Mouse (Mus musculus): Measurements from ENCODE around the gene Rpn2. TPM values are rescaled to one million over a fixed set of nuclear protein-coding genes. Genes with fewer than 3 reads are reported as not detected.

The Rpn2 gene
- polyA plus RNA-seq, 1 experiment from 2014 or later = 359 TPM

- H3K9me3 ChIP-seq (ENCODE audit: low read depth, low read length) = no peaks in the 10 kb centered on the region
- H3K9ac ChIP-seq = no peak overlapping the region
- H3K36me3 ChIP-seq (ENCODE audit: insufficient read depth) = peaks cover 97% of the 10 kb centered on the region
- no peaks in the 10 kb centered on the region for H3K4me1 ChIP-seq (ENCODE audit: insufficient read depth)
- no peak for DNase-seq
- no peak overlapping the region for H3K4me2 ChIP-seq
- 83% methylated on average over 7 of the region's 7 CpGs for WGBS
- H3K27ac ChIP-seq (ENCODE audit: low read depth) = no peak overlapping the region
- no peak for ATAC-seq (ENCODE audit: insufficient read depth)
- H3K27me3 ChIP-seq (ENCODE audit: insufficient read depth, low read length) = no peaks in the 10 kb centered on the region
- TF ChIP-seq CTCF (IDR thresholded peaks at IDR 0.05; ENCODE audit: low read depth) = no peak
- H3K4me3 ChIP-seq (ENCODE audit: low read depth, low read length) = no peak overlapping the region
Observed at GRCm38 (mm10) chr2:157296105-157296689, 17.4 kb downstream of the Rpn2 start.

GRCm38 (mm10) chr2:157300051-157300450, 21.2 kb downstream of the Rpn2 start:
- Histone ChIP-seq H3K9ac (no peak overlapping the region), H3K27me3 (ENCODE audit: insufficient read depth, low read length) (no peaks in the 10 kb centered on the region), H3K4me1 (ENCODE audit: insufficient read depth) (no peaks in the 10 kb centered on the region), H3K27ac (ENCODE audit: low read depth) (no peak overlapping the region), H3K4me3 (ENCODE audit: low read depth, low read length) (no peak overlapping the region), H3K4me2 (no peak overlapping the region), H3K36me3 (ENCODE audit: insufficient read depth) (peaks cover 95% of the 10 kb centered on the region), H3K9me3 (ENCODE audit: low read depth, low read length) (no peaks in the 10 kb centered on the region)
- no peak for TF ChIP-seq CTCF (IDR thresholded peaks at IDR 0.05; ENCODE audit: low read depth)
- WGBS = 91% methylated on average over 6 of the region's 6 CpGs
- ATAC-seq (ENCODE audit: insufficient read depth) (no peak), DNase-seq (no peak)

GRCm38 (mm10) chr2:157303096-157303495, 24.3 kb downstream of the Rpn2 start:
- Histone ChIP-seq H3K4me1 (ENCODE audit: insufficient read depth) (peaks cover 10% of the 10 kb centered on the region), H3K36me3 (ENCODE audit: insufficient read depth) (peaks cover 90% of the 10 kb centered on the region), H3K9ac (no peak overlapping the region), H3K9me3 (ENCODE audit: low read depth, low read length) (no peaks in the 10 kb centered on the region), H3K4me3 (ENCODE audit: low read depth, low read length) (no peak overlapping the region), H3K27me3 (ENCODE audit: insufficient read depth, low read length) (no peaks in the 10 kb centered on the region), H3K4me2 (no peak overlapping the region), H3K27ac (ENCODE audit: low read depth) (no peak overlapping the region)
- 75% methylated on average over 9 of the region's 9 CpGs for WGBS
- TF ChIP-seq CTCF (IDR thresholded peaks at IDR 0.05; ENCODE audit: low read depth) = no peak
- ATAC-seq (ENCODE audit: insufficient read depth) (no peak), DNase-seq (no peak)

- WGBS = 53% methylated on average over 7 of the region's 7 CpGs
- H3K4me2 ChIP-seq = peak overlapping the region; percentile 18; the same call in 1 of the 2 replicates
- DNase-seq = peak; percentile 69
Observed at GRCm38 (mm10) chr2:157306091-157307032, 27.5 kb downstream of the Rpn2 start.

GRCm38 (mm10) chr2:157307715-157308265, 29.0 kb downstream of the Rpn2 start:
- Histone ChIP-seq H3K27me3 (ENCODE audit: insufficient read depth, low read length) (no peaks in the 10 kb centered on the region), H3K9ac (no peak overlapping the region), H3K4me3 (ENCODE audit: low read depth, low read length) (no peak overlapping the region), H3K4me2 (no peak overlapping the region), H3K4me1 (ENCODE audit: insufficient read depth) (peaks cover 10% of the 10 kb centered on the region), H3K27ac (ENCODE audit: low read depth) (peak overlapping the region; percentile 85), H3K36me3 (ENCODE audit: insufficient read depth) (peaks cover 92% of the 10 kb centered on the region), H3K9me3 (ENCODE audit: low read depth, low read length) (no peaks in the 10 kb centered on the region)
- ATAC-seq (ENCODE audit: insufficient read depth) = peak; percentile 68; the same call in 1 of the 2 replicates
- 59% methylated on average over 4 of the region's 4 CpGs for WGBS
- no peak for TF ChIP-seq CTCF (IDR thresholded peaks at IDR 0.05; ENCODE audit: low read depth)
- DNase-seq = peak; percentile 57

More at GRCm38 (mm10) chr2:157306091-157307032, 27.5 kb downstream of the Rpn2 start:
- ATAC-seq (ENCODE audit: insufficient read depth) = peak; percentile 72
- TF ChIP-seq CTCF (IDR thresholded peaks at IDR 0.05; ENCODE audit: low read depth) = no peak
- Histone ChIP-seq H3K9me3 (ENCODE audit: low read depth, low read length) (no peaks in the 10 kb centered on the region), H3K27me3 (ENCODE audit: insufficient read depth, low read length) (no peaks in the 10 kb centered on the region), H3K4me3 (ENCODE audit: low read depth, low read length) (no peak overlapping the region), H3K4me1 (ENCODE audit: insufficient read depth) (peaks cover 10% of the 10 kb centered on the region), H3K27ac (ENCODE audit: low read depth) (peak overlapping the region; percentile 85), H3K9ac (no peak overlapping the region), H3K36me3 (ENCODE audit: insufficient read depth) (peaks cover 90% of the 10 kb centered on the region)

- Histone ChIP-seq H3K27me3 (ENCODE audit: insufficient read depth, low read length) (no peaks in the 10 kb centered on the region), H3K9me3 (ENCODE audit: low read depth, low read length) (no peaks in the 10 kb centered on the region), H3K36me3 (ENCODE audit: insufficient read depth) (peaks cover 92% of the 10 kb centered on the region), H3K9ac (no peak overlapping the region), H3K4me1 (ENCODE audit: insufficient read depth) (peaks cover 10% of the 10 kb centered on the region), H3K4me3 (ENCODE audit: low read depth, low read length) (no peak overlapping the region), H3K4me2 (no peak overlapping the region), H3K27ac (ENCODE audit: low read depth) (peak overlapping the region; percentile 59)
- 62% methylated on average over 2 of the region's 2 CpGs for WGBS
- ATAC-seq (ENCODE audit: insufficient read depth) (no peak), DNase-seq (no peak)
- TF ChIP-seq CTCF (IDR thresholded peaks at IDR 0.05; ENCODE audit: low read depth) = no peak
Observed at GRCm38 (mm10) chr2:157308273-157308917, 29.6 kb downstream of the Rpn2 start.
